Comparison of ENCODE assay signal across 23 mouse cellular contexts in the genomic region with DNA sequence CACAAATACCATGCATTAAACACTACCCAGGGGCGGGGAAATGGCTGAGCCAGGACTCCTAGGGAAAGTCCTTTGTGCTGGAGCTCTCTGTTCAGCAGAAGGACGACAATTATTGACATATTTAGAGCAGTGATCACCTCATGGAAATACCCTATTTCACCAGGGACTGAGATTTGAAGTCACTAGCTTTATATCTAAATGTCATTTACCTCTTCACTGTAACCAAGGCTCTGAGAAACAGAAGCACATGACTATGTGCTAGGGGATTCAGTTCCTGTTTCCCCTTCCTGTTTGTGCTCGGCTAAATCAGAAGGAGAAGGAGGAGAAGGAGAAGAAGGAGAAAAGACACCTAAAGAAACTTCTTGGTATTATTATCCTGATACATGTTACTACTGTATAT. TPM values are rescaled to one million over a fixed set of nuclear protein-coding genes. Genes with fewer than 3 reads are reported as not detected.
DNase-seq lines count a peak whose midpoint lies in the region; TF ChIP-seq lines count a peak whose summit lies in the region.
"Had no signal": no experiment of that assay in that cellular context is flagged by ENCODE, and none has a peak within 500 bp of the region (broad histone marks: within the 10 kb centered on the region; RNA-seq: fewer than 3 reads in every experiment).

No protein-coding gene starts in this region.

- no peaks in the 10 kb centered on the region for H3K79me2 ChIP-seq in macrophage (ENCODE audit: inconsistent target)

- WGBS in macrophage (ENCODE audit: missing documents), result 49% methylated on average over 3 of the region's 3 CpGs

- H3K27ac ChIP-seq in bone marrow macrophage, adult 2 months (ENCODE audit: insufficient read depth, low read depth, low read length), result peak overlapping the region; percentile 84
- H3K27ac ChIP-seq in macrophage, result peak overlapping the region; percentile 77
- H3K27ac ChIP-seq: embryonic facial prominence, embryonic 15.5 days; kidney, postnatal 0 days; limb, embryonic 10.5 days; midbrain, embryonic 13.5 days had no signal

- no peaks in the 10 kb centered on the region for H3K36me3 ChIP-seq in macrophage (ENCODE audit: inconsistent target)
- H3K36me3 ChIP-seq in splenic B cell, adult 2 months (ENCODE audit: control insufficient read depth, insufficient read depth, low read length, poor library complexity, severe bottlenecking), result no peaks in the 10 kb centered on the region
- H3K36me3 ChIP-seq: embryonic facial prominence, embryonic 15.5 days; limb, embryonic 10.5 days; midbrain, embryonic 13.5 days had no signal

- no peaks in the 10 kb centered on the region for H3K27me3 ChIP-seq in splenic B cell, adult 2 months (ENCODE audit: control insufficient read depth, insufficient read depth, low read length, poor library complexity, severe bottlenecking)
- H3K27me3 ChIP-seq: embryonic facial prominence, embryonic 15.5 days; megakaryocyte, embryonic 14.5 days; midbrain, embryonic 13.5 days had no signal

- no peak for TF ChIP-seq CTCF in bone marrow macrophage, adult 2 months (IDR thresholded peaks at IDR 0.05; ENCODE audit: low read depth, low read length)

- DNase-seq in spleen, postnatal 36 days (ENCODE audit: low spot score in 2 of 2), result peak; percentile 23 to 30
- no peak for DNase-seq in spleen, postnatal 10 days (ENCODE audit: low spot score in 2 of 2)
- DNase-seq in splenic B cell, adult 2 months (ENCODE audit: low read depth, low spot score), result peak; percentile 84
- no peak for DNase-seq in gastrocnemius, postnatal 10 days
- DNase-seq in adrenal gland, adult 8-10 months, result no peak
- DNase-seq in retina, embryonic 14.5 days (ENCODE audit: low spot score), result no peak
- DNase-seq: adrenal gland, adult 2 months; cerebellum, adult 2 months; cerebellum, postnatal 36 days; gastrocnemius, postnatal 25 days; kidney, adult 18-20 months; liver; liver, postnatal 0 days; lung, postnatal 10 days; retina, postnatal 1 day; right cerebral cortex, postnatal 25 days had no signal

- TF ChIP-seq POLR2A in bone marrow macrophage, adult 2 months (IDR thresholded peaks at IDR 0.05; ENCODE audit: borderline replicate concordance, low read depth, low read length), result no peak

- H3K4me3 ChIP-seq in bone marrow macrophage, adult 2 months (ENCODE audit: insufficient read depth, low read length), result no peak overlapping the region
- H3K4me3 ChIP-seq in macrophage (ENCODE audit: inconsistent target), result no peak overlapping the region
- H3K4me3 ChIP-seq: embryonic facial prominence, embryonic 15.5 days; limb, embryonic 10.5 days; megakaryocyte, embryonic 14.5 days; midbrain, embryonic 13.5 days had no signal

- H3K4me1 ChIP-seq in bone marrow macrophage, adult 2 months (ENCODE audit: control insufficient read depth, insufficient read depth, low read length), result peaks cover 29% of the 10 kb centered on the region
- H3K4me1 ChIP-seq: embryonic facial prominence, embryonic 15.5 days; limb, embryonic 10.5 days; megakaryocyte, embryonic 14.5 days; midbrain, embryonic 13.5 days had no signal

RNA-seq across cellular contexts. Expression of a gene that starts 52.5 kb away (rescaled TPM):
- polyA plus RNA-seq in bone marrow macrophage, adult 2 months (2012; ENCODE audit: insufficient read depth, insufficient read length, missing spikeins), result 26.6 and 26.7 TPM in 2 replicates
- 100 to 1,000 TPM in 15 of 26 experiments, 10 to 100 TPM in 11; 39.4 to 433 (median 153) TPM for total RNA-seq in macrophage (2018; cell fraction: chromatin; rRNA removed)
- total RNA-seq in macrophage (2018; cell fraction: cytosol; rRNA removed), result 100 to 1,000 TPM in 8 of 26 experiments, 10 to 100 TPM in 18; 19.2 to 223 (median 33.9) TPM
- total RNA-seq in macrophage (2018; cell fraction: nucleus; rRNA removed), result 100 to 1,000 TPM in 19 of 26 experiments, 10 to 100 TPM in 7; 44.8 to 434 (median 219) TPM
- 9.2 to 15.4 TPM (median 13.0 TPM) in 3 replicates for polyA plus RNA-seq in macrophage (2018)
- total RNA-seq in gastrocnemius, postnatal 10 days (2021), result 1 to 10 TPM; 3.1 to 4.7 TPM
- 1 to 10 TPM; 6.9 to 9.1 (median 7.5) TPM for total RNA-seq in adrenal gland, adult 8-10 months (2022)

Comparison
In these comparisons a context has a peak if more than half of its experiments do, and no peak if none do; other contexts are left out.
1. DNase-seq: peak in spleen, postnatal 36 days (2 of 2) and splenic B cell, adult 2 months (single experiment); none in spleen, postnatal 10 days (0 of 2), gastrocnemius, postnatal 10 days (single experiment), adrenal gland, adult 8-10 months (single experiment) and retina, embryonic 14.5 days (single experiment).